Mouse (Mus musculus) ES-Bruce4 (cell line): Measurements from ENCODE around the gene Cptp. TPM values are rescaled to one million over a fixed set of nuclear protein-coding genes. Genes with fewer than 3 reads are reported as not detected.

Experiments used
- H3K27ac ChIP-seq: 2 replicates; pipeline ENCODE4 v1.5.1; 2012; ENCODE audit warnings: low read length, inconsistent platforms; ENCODE audit not compliant: insufficient read depth
- H3K27me3 ChIP-seq: 2 replicates; pipeline ENCODE4 v1.6.1; 2012; ENCODE audit warnings: mild to moderate bottlenecking, low read length, inconsistent platforms; ENCODE audit not compliant: control insufficient read depth, poor library complexity, insufficient read depth, severe bottlenecking
- H3K36me3 ChIP-seq: 2 replicates; pipeline ENCODE4 v1.6.1; 2012; ENCODE audit warnings: inconsistent platforms, mild to moderate bottlenecking, low read length, moderate library complexity; ENCODE audit not compliant: control insufficient read depth, poor library complexity, insufficient read depth, severe bottlenecking
- H3K4me1 ChIP-seq: one replicate; pipeline ENCODE4 v1.8.1; 2011; ENCODE audit warnings: low read length; ENCODE audit not compliant: control insufficient read depth, insufficient read depth
- H3K4me3 ChIP-seq: 2 replicates; pipeline ENCODE4 v1.5.1; 2011; ENCODE audit warnings: low read depth, mild to moderate bottlenecking, low read length
- H3K9ac ChIP-seq: 2 replicates; pipeline ENCODE4 v1.6.1; 2012; ENCODE audit warnings: low read depth, mild to moderate bottlenecking, inconsistent platforms; ENCODE audit not compliant: poor library complexity, severe bottlenecking
- H3K9me3 ChIP-seq: replicated peaks from 2 replicates; pipeline ENCODE4 v1.6.1; 2012; ENCODE audit warnings: mild to moderate bottlenecking, low read length, inconsistent platforms; ENCODE audit not compliant: control insufficient read depth, poor library complexity, insufficient read depth, severe bottlenecking
- CTCF ChIP-seq: IDR thresholded peaks from one replicate; pipeline ENCODE4 v1.8.1; 2011; ENCODE audit warnings: low read depth, low read length
- EP300 ChIP-seq: IDR thresholded peaks from 2 replicates; pipeline ENCODE4 v1.6.1; 2011; ENCODE audit warnings: low read depth, low read length; ENCODE audit not compliant: insufficient read depth
- POLR2A ChIP-seq: IDR thresholded peaks from one replicate; pipeline ENCODE4 v1.8.1; 2011; ENCODE audit warnings: low read length; ENCODE audit not compliant: insufficient read depth
- polyA plus RNA-seq: library from polyadenylated mRNA; stranded (reverse); fragments of >200 nt; gene quantifications from 2 replicates; pipeline ENCODE4 v1.2.4, GENCODE M21; 2011; ENCODE audit warnings: low read depth; ENCODE audit not compliant: missing spikeins, insufficient read depth, insufficient read length

Cptp gene
- polyA plus RNA-seq, 1 experiment: 6.0 TPM

DNA sequence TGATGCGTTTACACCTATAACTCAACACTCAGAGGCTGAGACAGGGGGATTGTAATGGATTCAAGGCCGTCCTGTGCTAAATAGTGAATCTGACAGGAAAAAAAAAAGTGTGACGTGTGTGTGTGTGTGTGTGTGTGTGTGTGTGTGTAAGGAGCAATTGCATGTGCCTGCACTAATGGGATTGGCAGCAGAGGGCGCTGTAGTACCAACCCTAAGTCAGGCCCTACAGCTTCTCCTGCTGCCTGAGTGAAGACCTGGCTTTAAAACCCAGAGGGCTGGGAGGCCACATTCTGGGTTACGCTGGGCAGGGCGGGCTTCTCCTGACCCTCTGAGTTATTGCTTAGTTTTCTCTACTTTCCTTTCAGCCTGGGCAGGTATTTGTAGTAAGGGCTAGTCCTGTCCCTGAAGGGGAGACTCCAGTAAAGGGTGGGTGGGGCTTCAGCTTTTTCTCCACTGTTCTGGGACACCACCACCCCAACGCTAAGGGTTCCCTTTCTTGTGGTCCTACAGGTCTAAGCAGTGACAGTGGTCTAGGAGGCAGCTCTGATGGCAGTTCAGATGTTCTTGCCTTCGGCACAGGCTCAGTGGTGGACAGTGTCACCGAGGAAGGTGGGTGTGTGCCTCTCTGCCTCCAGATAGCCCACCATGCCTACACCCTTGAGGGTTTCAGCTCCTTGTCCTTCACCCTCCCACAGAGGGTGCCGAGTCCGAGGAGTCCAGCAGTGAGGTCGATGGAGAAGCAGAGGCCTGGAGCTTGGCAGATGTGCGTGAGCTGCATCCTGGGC is 35.3 kb upstream of the Cptp start:
- Histone ChIP-seq H3K36me3 (no peaks in the 10 kb centered on the region), H3K9me3 (no peaks in the 10 kb centered on the region), H3K4me3 (no peak overlapping the region), H3K9ac (no peak overlapping the region), H3K27ac (no peak overlapping the region), H3K4me1 (no peaks in the 10 kb centered on the region), H3K27me3 (no peaks in the 10 kb centered on the region)
- TF ChIP-seq CTCF (peak; percentile 60), POLR2A (no peak)

DNA sequence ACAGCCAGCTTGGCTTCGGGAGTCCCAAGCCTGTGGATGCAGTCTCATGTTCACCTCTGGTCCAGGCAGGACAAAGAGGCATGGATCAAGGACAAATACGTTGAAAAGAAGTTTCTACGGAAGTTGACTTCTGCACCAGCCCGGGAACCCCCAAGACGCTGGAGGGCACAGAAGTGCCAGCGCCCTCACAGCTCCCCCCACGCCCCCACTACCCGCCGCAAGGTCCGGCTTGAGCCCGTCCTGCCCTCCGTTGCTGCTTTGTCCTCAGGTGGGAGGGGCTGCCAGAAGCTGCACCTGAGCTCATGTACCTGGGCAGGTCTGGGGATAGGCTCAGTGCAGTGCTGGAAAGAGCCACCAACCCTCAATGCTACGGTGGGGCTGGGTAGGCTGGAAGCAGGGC is 34.0 kb upstream of the Cptp start:
- no peaks in the 10 kb centered on the region for H3K4me1 ChIP-seq
- no peak overlapping the region for H3K9ac ChIP-seq
- H3K4me3 ChIP-seq: no peak overlapping the region
- no peaks in the 10 kb centered on the region for H3K27me3 ChIP-seq
- H3K9me3 ChIP-seq: no peaks in the 10 kb centered on the region
- no peak for TF ChIP-seq POLR2A
- TF ChIP-seq CTCF: no peak
- no peak for TF ChIP-seq EP300
- H3K27ac ChIP-seq: no peak overlapping the region
- no peaks in the 10 kb centered on the region for H3K36me3 ChIP-seq

DNA sequence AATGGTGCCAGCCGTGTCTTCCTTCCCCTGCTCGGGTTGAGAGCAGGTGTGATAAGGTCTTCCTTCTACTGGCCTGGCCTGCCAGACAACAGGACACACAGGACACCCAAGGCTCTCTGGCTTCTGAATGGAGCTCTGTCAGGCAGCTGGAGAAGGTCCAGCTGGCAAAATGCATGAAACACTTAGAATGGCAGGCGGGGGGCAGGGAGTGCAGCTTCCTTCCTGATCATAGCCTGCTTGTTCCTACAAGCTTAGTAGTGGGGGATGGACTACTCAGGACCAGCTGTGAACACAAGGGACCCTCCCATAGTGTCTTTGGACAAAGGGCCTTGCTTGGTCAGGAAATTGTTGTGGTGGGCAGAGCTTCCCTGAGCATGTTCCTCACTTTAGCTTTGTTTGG is 32.0 kb upstream of the Cptp start:
- Histone ChIP-seq H3K9ac (no peak overlapping the region), H3K9me3 (no peaks in the 10 kb centered on the region), H3K27me3 (no peaks in the 10 kb centered on the region), H3K4me1 (no peaks in the 10 kb centered on the region), H3K36me3 (no peaks in the 10 kb centered on the region), H3K27ac (no peak overlapping the region), H3K4me3 (no peak overlapping the region)
- TF ChIP-seq EP300 (no peak), CTCF (no peak), POLR2A (no peak)

DNA sequence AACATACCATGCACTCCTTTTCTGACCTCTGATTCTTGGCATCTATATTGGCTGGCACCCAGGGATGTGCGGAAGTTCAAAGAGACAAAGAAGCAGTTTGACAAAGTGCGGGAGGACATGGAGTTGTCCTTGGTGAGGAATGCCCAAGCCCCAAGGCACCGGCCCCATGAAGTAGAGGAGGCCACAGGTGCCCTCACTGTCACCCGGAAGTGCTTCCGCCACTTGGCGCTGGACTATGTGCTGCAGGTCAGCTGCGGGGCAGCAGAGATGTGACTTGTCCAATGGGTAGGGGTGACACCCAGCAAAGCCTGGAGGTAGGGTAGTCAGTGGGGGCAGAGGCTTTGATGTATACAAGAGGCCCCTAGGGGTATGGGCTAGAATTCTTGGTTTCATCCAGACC is 30.1 kb upstream of the Cptp start:
- H3K4me3 ChIP-seq: no peak overlapping the region
- no peaks in the 10 kb centered on the region for H3K9me3 ChIP-seq
- no peak overlapping the region for H3K27ac ChIP-seq
- no peaks in the 10 kb centered on the region for H3K27me3 ChIP-seq
- H3K4me1 ChIP-seq: no peaks in the 10 kb centered on the region
- H3K9ac ChIP-seq: no peak overlapping the region
- H3K36me3 ChIP-seq: no peaks in the 10 kb centered on the region
- TF ChIP-seq CTCF (no peak), POLR2A (no peak), EP300 (no peak)

DNA sequence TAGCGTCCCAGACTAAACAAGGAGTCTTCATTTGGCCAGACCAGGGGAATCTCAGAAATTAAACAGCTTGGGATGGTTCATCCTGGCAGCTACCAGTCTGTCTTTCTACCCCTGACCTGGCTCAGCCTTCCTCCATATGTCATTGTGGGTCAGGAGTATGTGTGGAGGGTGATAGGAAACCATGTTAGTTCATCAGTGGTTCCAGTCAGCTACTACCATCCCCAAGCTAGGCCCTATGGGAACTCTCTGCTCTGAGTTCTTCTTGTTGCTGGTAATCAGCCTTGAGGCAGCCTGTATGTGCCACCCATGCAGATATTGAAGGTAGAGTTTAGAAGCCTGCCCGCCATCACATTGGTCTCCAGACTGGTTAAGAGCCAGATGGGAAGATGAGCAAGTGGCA is 29.1 kb upstream of the Cptp start:
- Histone ChIP-seq H3K9ac (no peak overlapping the region), H3K27me3 (no peaks in the 10 kb centered on the region), H3K9me3 (no peaks in the 10 kb centered on the region), H3K36me3 (no peaks in the 10 kb centered on the region), H3K4me1 (no peaks in the 10 kb centered on the region), H3K27ac (no peak overlapping the region), H3K4me3 (no peak overlapping the region)
- TF ChIP-seq EP300 (no peak), POLR2A (no peak), CTCF (no peak)

DNA sequence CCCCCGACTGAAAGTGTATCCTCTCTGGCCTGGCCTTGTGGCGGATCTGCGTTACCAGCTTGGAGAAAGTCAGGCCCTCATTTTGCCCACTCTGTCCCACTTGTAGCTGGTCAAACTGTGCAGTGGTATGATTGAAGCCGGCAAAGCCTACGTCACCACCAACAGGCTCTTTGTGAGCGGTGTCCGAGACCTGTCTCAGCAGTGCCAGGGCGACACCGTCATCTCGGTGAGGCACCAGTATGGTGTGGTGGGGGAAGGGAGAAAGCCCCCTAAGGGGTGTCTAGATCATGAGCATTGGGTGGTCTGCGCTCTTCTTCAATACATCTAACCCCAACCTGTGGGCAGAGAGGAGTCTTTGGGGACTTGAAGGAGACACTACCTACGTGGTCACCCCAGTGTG is 27.2 kb upstream of the Cptp start:
- Histone ChIP-seq H3K4me1 (no peaks in the 10 kb centered on the region), H3K27ac (no peak overlapping the region), H3K4me3 (no peak overlapping the region), H3K9me3 (no peaks in the 10 kb centered on the region), H3K27me3 (no peaks in the 10 kb centered on the region), H3K9ac (no peak overlapping the region), H3K36me3 (no peaks in the 10 kb centered on the region)
- TF ChIP-seq POLR2A: no peak
- TF ChIP-seq EP300: no peak
- no peak for TF ChIP-seq CTCF
